Mouse (Mus musculus) fat pad, adult 2 months (tissue): ENCODE results near the gene Ndufaf2.
A peak's percentile ranks its signal among the peaks of the same experiment; 100 is the strongest.

Experiments
- DNase-seq: peaks from one replicate; pipeline ENCODE4 v3.0.0-alpha.2; 2011; ENCODE audit warnings: low read depth, low spot score; ENCODE audit errors: extremely low read depth

Gene Ndufaf2

GRCm38 (mm10) chr13:107970422-107971142 is 187.8 kb downstream of the Ndufaf2 start:
- DNase-seq: no peak

DNA sequence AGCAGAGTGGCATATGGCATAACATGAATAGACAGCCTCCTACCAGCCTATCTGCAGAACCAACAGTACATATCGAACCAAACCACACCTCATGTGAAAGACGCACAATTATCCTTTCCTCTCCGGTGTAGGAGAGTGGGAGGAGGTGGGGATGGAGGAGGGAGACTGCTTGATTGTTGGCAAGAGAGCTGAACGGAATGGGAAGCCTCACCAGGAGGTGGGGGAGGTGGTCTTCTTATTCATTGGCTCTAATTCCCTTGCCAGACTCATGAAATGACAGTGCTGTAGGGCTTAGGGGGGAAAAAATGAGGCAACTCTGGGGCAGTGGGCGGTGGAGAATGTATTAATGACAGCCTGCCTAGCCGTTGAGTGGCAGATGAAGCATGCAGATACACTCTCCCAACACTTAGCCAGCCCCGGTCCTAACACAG is 188.4 kb downstream of the Ndufaf2 start:
- DNase-seq: no peak

DNA sequence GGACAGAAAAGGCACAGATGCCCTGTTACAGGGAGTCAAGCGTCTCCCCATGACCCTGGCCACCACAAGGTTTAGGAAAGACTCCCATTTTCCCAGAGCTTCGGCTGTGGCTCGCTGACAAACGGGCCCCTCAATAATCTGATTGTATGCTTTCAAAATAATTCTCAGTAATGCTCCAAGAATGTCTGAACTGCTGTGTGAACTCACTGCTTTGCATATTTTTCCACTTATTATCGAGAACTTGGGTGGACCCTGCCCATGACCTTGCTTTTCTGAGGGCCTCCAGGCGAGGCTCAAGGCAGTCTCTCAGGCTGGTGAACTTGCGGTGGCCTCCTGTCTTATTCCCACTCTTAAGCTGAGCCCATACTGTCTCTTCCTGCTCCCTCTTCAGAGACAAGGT is 193.8 kb downstream of the Ndufaf2 start:
- no peak for DNase-seq

- DNase-seq: peak; percentile 19
These were observed 195.0 kb downstream of the Ndufaf2 start for GRCm38 (mm10) chr13:107963471-107963870.

- no peak for DNase-seq
These were observed 195.7 kb downstream of the Ndufaf2 start for GRCm38 (mm10) chr13:107962741-107963140.

- peak; percentile 14 for DNase-seq
These were observed 196.5 kb downstream of the Ndufaf2 start for GRCm38 (mm10) chr13:107961972-107962371.

DNA sequence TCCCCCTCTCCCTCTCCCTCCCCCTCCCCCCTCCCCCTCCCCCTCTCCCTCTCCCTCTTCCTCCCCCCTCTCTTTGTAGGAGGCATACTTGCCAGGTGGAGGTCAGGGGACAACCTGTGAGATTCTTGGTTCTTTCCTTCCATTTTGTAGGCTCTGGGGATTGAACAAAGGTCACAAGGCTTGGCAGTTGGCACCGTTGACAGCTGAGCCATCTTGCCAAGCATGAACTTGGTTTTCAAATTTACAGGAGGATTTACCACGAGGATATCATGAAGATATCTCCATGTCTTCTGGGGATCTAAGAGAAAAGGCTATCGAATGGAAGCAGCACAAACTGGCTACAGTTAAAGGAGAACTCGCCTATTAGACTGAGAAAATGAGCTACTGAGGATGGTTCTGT is 196.9 kb downstream of the Ndufaf2 start:
- DNase-seq: no peak

- no peak for DNase-seq
These were observed 197.9 kb downstream of the Ndufaf2 start for GRCm38 (mm10) chr13:107960549-107960948.

DNA sequence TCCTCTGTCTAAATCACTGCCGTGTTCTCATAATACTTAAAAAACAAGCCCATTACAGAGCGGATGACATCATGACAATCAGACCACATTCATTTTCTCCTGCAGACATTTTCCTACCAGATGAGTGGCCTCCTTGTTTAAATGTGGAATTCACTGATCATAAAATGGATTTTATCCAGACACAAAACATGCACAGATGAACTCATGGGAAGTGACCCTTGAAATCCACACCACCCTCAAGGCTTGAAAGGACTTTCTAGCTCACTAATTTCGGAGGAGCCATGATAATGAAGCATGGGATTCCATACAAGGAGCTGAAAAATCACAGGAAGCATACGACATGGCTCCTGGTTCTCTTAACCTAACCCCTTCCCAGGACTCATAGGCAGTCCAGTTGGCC is 198.5 kb downstream of the Ndufaf2 start:
- DNase-seq: no peak

- DNase-seq: no peak
These were observed 202.2 kb downstream of the Ndufaf2 start for GRCm38 (mm10) chr13:107956246-107956645.

GRCm38 (mm10) chr13:107955327-107956110 is 202.9 kb downstream of the Ndufaf2 start:
- no peak for DNase-seq

DNA sequence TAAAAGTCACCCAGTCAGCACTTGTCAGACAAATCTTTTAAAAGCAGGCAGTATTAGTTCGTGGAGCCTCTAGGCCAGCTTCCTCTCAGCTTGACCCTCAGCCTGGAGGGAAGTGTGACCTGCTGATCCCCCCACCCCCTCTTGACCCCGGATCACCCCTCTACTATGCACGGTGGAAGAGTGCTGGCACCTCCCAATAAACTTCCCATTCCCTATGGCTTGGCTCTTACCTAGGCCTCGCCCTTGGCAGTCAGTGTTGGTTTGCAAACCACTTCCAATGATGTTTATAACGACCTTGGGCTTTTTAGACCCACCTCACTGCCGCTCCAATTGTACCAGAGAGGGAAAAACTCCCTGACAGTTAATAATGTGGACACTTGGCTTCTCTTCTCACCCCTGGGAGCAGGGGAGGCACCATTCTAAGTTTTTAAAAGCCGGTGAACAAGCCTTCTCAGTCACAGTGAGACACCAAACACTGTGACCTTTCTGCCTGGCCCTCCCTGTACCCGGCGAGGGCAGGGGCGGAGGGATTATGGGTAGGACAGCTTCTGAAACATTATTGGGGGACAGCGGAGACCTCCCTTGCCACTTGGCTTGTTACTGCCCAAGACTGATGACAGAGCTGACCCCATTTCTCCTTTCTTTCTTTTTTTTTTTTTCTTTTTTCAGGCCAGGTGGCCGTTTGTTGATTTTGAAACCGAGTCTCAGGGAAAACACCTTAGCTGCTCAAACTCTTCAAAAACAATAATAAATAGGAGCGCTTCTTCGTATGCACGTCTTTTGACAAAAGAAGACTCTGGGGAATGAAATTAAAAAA is 203.8 kb downstream of the Ndufaf2 start:
- no peak for DNase-seq

DNA sequence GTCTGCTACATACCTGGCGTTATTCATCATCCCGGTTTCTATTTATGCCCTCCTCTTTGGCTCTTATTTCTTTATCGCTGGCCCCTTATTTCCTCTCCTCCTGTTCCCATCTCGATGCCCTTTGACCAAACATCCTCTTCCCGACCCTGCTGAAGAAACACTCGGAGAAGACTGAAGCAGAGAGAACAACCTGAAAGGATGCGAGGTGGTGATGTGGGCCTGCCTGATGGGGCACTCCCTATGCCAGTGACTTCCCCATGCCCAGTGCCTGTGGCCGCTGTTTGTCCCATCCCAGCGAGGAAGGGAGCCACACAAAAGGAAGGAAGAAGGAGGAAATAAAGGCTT is 204.4 kb downstream of the Ndufaf2 start:
- DNase-seq: no peak
